Mouse (Mus musculus) megakaryocyte, embryonic 14.5 days (primary cell): ENCODE data around the gene Ywhah. TPM values are rescaled to one million over a fixed set of nuclear protein-coding genes. Genes with fewer than 3 reads are reported as not detected.
A peak's percentile ranks its signal among the peaks of the same experiment; 100 is the strongest.

Source experiments
- H3K27me3 ChIP-seq: replicated peaks from 2 replicates; pipeline ENCODE3; 2012; ENCODE audit warnings: inconsistent platforms
- H3K36me3 ChIP-seq: replicated peaks from 2 replicates; pipeline ENCODE3; 2012; ENCODE audit warnings: low read length, inconsistent platforms, mixed read lengths
- H3K4me1 ChIP-seq: 2 replicates; pipeline ENCODE4 v1.6.1; 2012; ENCODE audit warnings: inconsistent platforms
- H3K4me3 ChIP-seq: replicated peaks from 2 replicates; pipeline ENCODE3; 2012; ENCODE audit warnings: moderate library complexity, mild to moderate bottlenecking, inconsistent platforms
- H3K9me3 ChIP-seq: 2 replicates; pipeline ENCODE4 v1.6.1; 2012; ENCODE audit warnings: inconsistent platforms
- FLI1 ChIP-seq: IDR thresholded peaks from 2 replicates; pipeline ENCODE4 v1.6.1; 2012; ENCODE audit warnings: low read length, inconsistent platforms, mixed read lengths
- GATA1 ChIP-seq: IDR thresholded peaks from 3 replicates; pipeline ENCODE4 v1.6.1; 2012; ENCODE audit warnings: mixed read lengths, low read length, inconsistent platforms, borderline replicate concordance
- polyA plus RNA-seq: library from polyadenylated mRNA; stranded (reverse); fragments of >175 nt; gene quantifications from 2 replicates; pipeline ENCODE4 v1.2.3, GENCODE M21; 2012; ENCODE audit warnings: low replicate concordance; ENCODE audit not compliant: insufficient read depth

Gene Ywhah
- 92.7 and 241 TPM in 2 replicates for polyA plus RNA-seq

GRCm38 (mm10) chr5:33018561-33019425, at the start of gene Ywhah:
Gene Ywhah (plus strand): TSS chr5:33018816.
- TF ChIP-seq GATA1 (no peak), FLI1 (no peak)
- Histone ChIP-seq H3K9me3 (no peaks in the 10 kb centered on the region), H3K4me3 (peak within 1 kb of the TSS; percentile 96), H3K27me3 (peaks cover 5% of the 10 kb centered on the region), H3K36me3 (peaks cover 31% of the 10 kb centered on the region), H3K4me1 (peaks cover 65% of the 10 kb centered on the region)

- peaks cover 61% of the 10 kb centered on the region for H3K36me3 ChIP-seq
- H3K9me3 ChIP-seq, result no peaks in the 10 kb centered on the region
- H3K4me1 ChIP-seq, result peaks cover 16% of the 10 kb centered on the region
Observed at GRCm38 (mm10) chr5:32976541-32976940, 42.1 kb upstream of the Ywhah start.

GRCm38 (mm10) chr5:32977179-32977578, 41.4 kb upstream of the Ywhah start:
- Histone ChIP-seq H3K27me3 (no peaks in the 10 kb centered on the region), H3K4me3 (no peak overlapping the region), H3K4me1 (peaks cover 16% of the 10 kb centered on the region), H3K36me3 (peaks cover 63% of the 10 kb centered on the region), H3K9me3 (no peaks in the 10 kb centered on the region)
- TF ChIP-seq GATA1 (no peak), FLI1 (no peak)

More at GRCm38 (mm10) chr5:32976541-32976940, 42.1 kb upstream of the Ywhah start:
- H3K27me3 ChIP-seq, result no peaks in the 10 kb centered on the region
- H3K4me3 ChIP-seq, result no peak overlapping the region
- no peak for TF ChIP-seq GATA1
- no peak for TF ChIP-seq FLI1

GRCm38 (mm10) chr5:32985379-32985778, 33.2 kb upstream of the Ywhah start:
- H3K36me3 ChIP-seq, result peaks cover 74% of the 10 kb centered on the region
- H3K4me1 ChIP-seq, result peaks cover 41% of the 10 kb centered on the region
- H3K27me3 ChIP-seq, result no peaks in the 10 kb centered on the region
- TF ChIP-seq GATA1 (no peak), FLI1 (no peak)
- no peak overlapping the region for H3K4me3 ChIP-seq
- peaks cover 5% of the 10 kb centered on the region; the same call in 1 of the 2 replicates for H3K9me3 ChIP-seq

- peaks cover 5% of the 10 kb centered on the region; the same call in 1 of the 2 replicates for H3K9me3 ChIP-seq
- peaks cover 5% of the 10 kb centered on the region for H3K27me3 ChIP-seq
- TF ChIP-seq GATA1 (no peak), FLI1 (no peak)
- H3K36me3 ChIP-seq, result peaks cover 62% of the 10 kb centered on the region
- peak overlapping the region; percentile 51 for H3K4me3 ChIP-seq
- H3K4me1 ChIP-seq, result peaks cover 49% of the 10 kb centered on the region
Observed at GRCm38 (mm10) chr5:32987873-32988272, 30.7 kb upstream of the Ywhah start.

GRCm38 (mm10) chr5:32989959-32990640, 28.5 kb upstream of the Ywhah start:
- Histone ChIP-seq H3K27me3 (peaks cover 13% of the 10 kb centered on the region), H3K4me1 (peaks cover 49% of the 10 kb centered on the region), H3K36me3 (peaks cover 41% of the 10 kb centered on the region), H3K4me3 (peak overlapping the region; percentile 40), H3K9me3 (peaks cover 5% of the 10 kb centered on the region; the same call in 1 of the 2 replicates)
- TF ChIP-seq FLI1, result no peak
- TF ChIP-seq GATA1, result no peak

DNA sequence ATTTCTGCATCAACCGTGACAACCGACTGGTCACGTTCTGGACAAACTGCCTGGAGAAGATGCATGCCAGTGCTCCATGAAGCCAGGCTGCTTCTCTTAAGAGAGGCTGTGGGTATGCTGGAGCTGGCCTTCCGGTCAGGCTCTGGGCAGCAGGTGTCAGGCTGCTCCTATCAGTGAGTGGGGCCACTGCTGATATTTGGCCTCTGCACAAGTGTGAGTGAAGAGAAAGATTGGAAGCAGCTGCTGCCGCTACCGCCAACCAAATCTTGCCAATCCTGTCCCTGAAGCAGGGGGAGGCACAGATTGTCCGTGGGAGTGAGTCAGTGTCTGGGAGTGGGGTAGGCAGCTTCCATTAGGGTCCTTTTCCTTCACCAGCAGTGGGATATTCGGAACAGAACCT, 27.5 kb upstream of the Ywhah start:
- Histone ChIP-seq H3K4me3 (no peak overlapping the region), H3K36me3 (peaks cover 32% of the 10 kb centered on the region), H3K4me1 (peaks cover 56% of the 10 kb centered on the region), H3K27me3 (peaks cover 17% of the 10 kb centered on the region), H3K9me3 (peaks cover 5% of the 10 kb centered on the region; the same call in 1 of the 2 replicates)
- TF ChIP-seq GATA1 (no peak), FLI1 (no peak)

GRCm38 (mm10) chr5:32994471-32994870, 24.1 kb upstream of the Ywhah start:
- H3K27me3 ChIP-seq, result peaks cover 38% of the 10 kb centered on the region
- peaks cover 58% of the 10 kb centered on the region for H3K4me1 ChIP-seq
- peaks cover 12% of the 10 kb centered on the region for H3K36me3 ChIP-seq
- TF ChIP-seq FLI1, result no peak
- TF ChIP-seq GATA1, result no peak
- H3K4me3 ChIP-seq, result no peak overlapping the region
- H3K9me3 ChIP-seq, result peaks cover under 1% of the 10 kb centered on the region; the same call in 1 of the 2 replicates

GRCm38 (mm10) chr5:32995756-32996155, 22.9 kb upstream of the Ywhah start:
- no peak for TF ChIP-seq GATA1
- TF ChIP-seq FLI1, result no peak
- no peaks in the 10 kb centered on the region for H3K9me3 ChIP-seq
- H3K27me3 ChIP-seq, result peaks cover 47% of the 10 kb centered on the region
- H3K4me1 ChIP-seq, result peaks cover 45% of the 10 kb centered on the region
- peaks cover 7% of the 10 kb centered on the region for H3K36me3 ChIP-seq
- peak overlapping the region; percentile 47 for H3K4me3 ChIP-seq

DNA sequence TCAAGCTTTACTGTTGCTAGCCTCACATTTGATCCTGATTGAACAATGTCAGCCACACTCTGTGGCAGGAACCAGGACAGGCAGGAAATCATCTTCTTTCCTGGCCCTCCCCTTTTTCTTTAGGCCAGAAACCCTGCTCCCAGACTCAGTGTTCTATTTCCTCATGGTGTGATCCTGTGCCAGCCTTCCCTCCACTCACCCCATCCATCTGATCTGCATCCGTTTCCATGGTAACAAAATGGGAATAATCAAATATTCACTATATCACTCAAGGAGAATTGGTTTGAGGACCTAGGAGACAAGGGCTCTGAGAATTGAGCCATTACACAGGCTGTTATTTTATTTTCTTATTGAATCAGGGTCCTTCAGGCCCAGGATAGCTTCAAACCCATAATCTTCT, 22.1 kb upstream of the Ywhah start:
- TF ChIP-seq GATA1 (no peak), FLI1 (no peak)
- Histone ChIP-seq H3K36me3 (no peaks in the 10 kb centered on the region), H3K4me3 (no peak overlapping the region), H3K9me3 (no peaks in the 10 kb centered on the region), H3K4me1 (peaks cover 46% of the 10 kb centered on the region), H3K27me3 (peaks cover 52% of the 10 kb centered on the region)
